Mouse (Mus musculus): ENCODE results near the gene Vmn2r24. TPM values are rescaled to one million over a fixed set of nuclear protein-coding genes. Genes with fewer than 3 reads are reported as not detected.
"Not testable (repeated sequence)": the region's sequence is repeated elsewhere in the genome, so short reads cannot be mapped to it uniquely, and the experiment has no call there.

Gene Vmn2r24
- not detected for total RNA-seq (2021)
- long read RNA-seq, experiment 1 = 0 reads
- long read RNA-seq, experiment 2 = 0 reads

- intact Hi-C loops (cut with DNase I; ENCODE audit: low total_unique reads) = no loop called here
- DNase-seq = no peak
These were observed at the start of gene Vmn2r24 for GRCm38 (mm10) chr6:123778579-123778978. TSS of gene Vmn2r24 (plus strand) at chr6:123778879.

- intact Hi-C loops (cut with DNase I; ENCODE audit: low total_unique reads) = no loop called here
- DNase-seq = no peak
These were observed 8.6 kb upstream of the Vmn2r24 start for GRCm38 (mm10) chr6:123770031-123770430.

GRCm38 (mm10) chr6:123784857-123785256, 6.2 kb downstream of the Vmn2r24 start:
- intact Hi-C loops (cut with DNase I; ENCODE audit: low total_unique reads) = no loop called here
- DNase-seq = no peak

- no peak for DNase-seq
- intact Hi-C loops (cut with DNase I; ENCODE audit: low total_unique reads) = no loop called here
These were observed 15.1 kb downstream of the Vmn2r24 start for GRCm38 (mm10) chr6:123793746-123794145.

- DNase-seq; intact Hi-C loops (cut with DNase I; ENCODE audit: low total_unique reads): not testable (repeated sequence)
These were observed 31.6 kb downstream of the Vmn2r24 start for GRCm38 (mm10) chr6:123810291-123810690.

- intact Hi-C loops (cut with DNase I; ENCODE audit: low total_unique reads) = no loop called here
- DNase-seq = no peak
These were observed 41.3 kb downstream of the Vmn2r24 start for GRCm38 (mm10) chr6:123819951-123820350.

- intact Hi-C loops (cut with DNase I; ENCODE audit: low total_unique reads); DNase-seq: not testable (repeated sequence)
These were observed 74.7 kb downstream of the Vmn2r24 start, which contains the start of gene Vmn2r25 for GRCm38 (mm10) chr6:123853363-123853762. TSS of gene Vmn2r25 (minus strand) at chr6:123853463.

Other genes with a start within 250 kb of the Vmn2r24 start
- not detected for gene Vmn2r21, start 245.5 kb upstream of the Vmn2r24 start, total RNA-seq (2021)
- not detected for gene Vmn2r22, start 128.2 kb upstream of the Vmn2r24 start, total RNA-seq (2021)
- not detected for gene Vmn2r23, start 76.2 kb upstream of the Vmn2r24 start, total RNA-seq (2021)
- gene Vmn2r25, start 74.6 kb downstream of the Vmn2r24 start, total RNA-seq (2021) = not detected
- not detected for gene Vmn2r26, start 245.7 kb downstream of the Vmn2r24 start, total RNA-seq (2021)

Measured in gastrocnemius, postnatal 14 days (tissue).